Mouse (Mus musculus) G1E (cell line): Measurements from ENCODE around the gene Tax1bp3. TPM values are rescaled to one million over a fixed set of nuclear protein-coding genes. Genes with fewer than 3 reads are reported as not detected.

Experiments
- ATAC-seq: 2 replicates; pipeline ENCODE4 v1.8.0; 2016; ENCODE audit warnings: mild to moderate bottlenecking; ENCODE audit not compliant: insufficient number of reproducible peaks, poor library complexity, low FRiP score, severe bottlenecking; ENCODE audit errors: extremely low read depth
- DNase-seq: peaks from one replicate; pipeline ENCODE4 v3.0.0; 2012; ENCODE audit warnings: low spot score
- H3K27me3 ChIP-seq: 2 replicates; pipeline ENCODE4 v1.6.1; 2012; ENCODE audit warnings: mild to moderate bottlenecking, low read length, inconsistent platforms; ENCODE audit not compliant: insufficient read depth
- H3K36me3 ChIP-seq: replicated peaks from 2 replicates; pipeline ENCODE3; 2012; ENCODE audit warnings: mild to moderate bottlenecking, inconsistent platforms
- H3K4me1 ChIP-seq: 2 replicates; pipeline ENCODE4 v1.6.1; 2012; ENCODE audit warnings: low read depth, low read length, inconsistent platforms, mixed read lengths; ENCODE audit not compliant: insufficient read depth
- H3K4me3 ChIP-seq: 2 replicates; pipeline ENCODE4 v1.5.1; 2012; ENCODE audit warnings: low read depth, mild to moderate bottlenecking, inconsistent platforms, low read length, moderate library complexity, mixed read lengths
- H3K9me3 ChIP-seq: replicated peaks from 2 replicates; pipeline ENCODE4 v1.6.1; 2012; ENCODE audit warnings: inconsistent platforms
- CTCF ChIP-seq: IDR thresholded peaks from 2 replicates; pipeline ENCODE4 v1.5.1; 2012; ENCODE audit warnings: low read depth, low read length, inconsistent platforms, mixed read lengths
- GATA1 ChIP-seq: IDR thresholded peaks from 2 replicates; pipeline ENCODE4 v1.6.1; 2012; ENCODE audit warnings: borderline replicate concordance, low read length, inconsistent platforms, mixed read lengths
- GATA2 ChIP-seq: IDR thresholded peaks from 2 replicates; pipeline ENCODE4 v1.6.1; 2012; ENCODE audit warnings: low read depth, low read length, inconsistent platforms, borderline replicate concordance
- POLR2AphosphoS5 ChIP-seq: IDR thresholded peaks from 2 replicates; pipeline ENCODE4 v1.6.1; 2012; ENCODE audit warnings: low read depth, low read length, inconsistent platforms; ENCODE audit not compliant: insufficient replicate concordance
- TAL1 ChIP-seq: conservative IDR thresholded peaks from 2 replicates; pipeline ENCODE4 v1.6.1; 2012; ENCODE audit warnings: low read depth, low read length, inconsistent platforms, mixed read lengths
- polyA plus RNA-seq: library from polyadenylated mRNA; stranded (reverse); fragments of >175 nt; gene quantifications from 2 replicates; pipeline ENCODE4 v1.2.3, GENCODE M21; 2012
- total RNA-seq, 2 experiments: library from RNA; stranded (forward) in 1 of 2; stranded (reverse) in 1 of 2; fragments of 200-1000 nt in 1 of 2; fragments of >200 nt in 1 of 2; fragmentation: Nextera tagmentation in 1 of 2; gene quantifications; 2 replicates each; pipeline ENCODE4 v1.2.3; 2014 to 2017

The Tax1bp3 gene
- total and polyA plus RNA-seq, 3 experiments: 9.0 to 17.8 (median 9.2) TPM

- H3K4me3 ChIP-seq: no peak within 1 kb of the TSS
- TF ChIP-seq POLR2AphosphoS5: no peak
- TF ChIP-seq GATA2: no peak
- TF ChIP-seq CTCF: no peak
- TF ChIP-seq GATA1: no peak
- no peak for TF ChIP-seq TAL1
- H3K27me3 ChIP-seq: peaks cover 34% of the 10 kb centered on the region
- H3K4me1 ChIP-seq: peaks cover 9% of the 10 kb centered on the region
- ATAC-seq (no peak), DNase-seq (no peak)
- H3K9me3 ChIP-seq: no peaks in the 10 kb centered on the region
- peaks cover 3% of the 10 kb centered on the region for H3K36me3 ChIP-seq
Observed at GRCm38 (mm10) chr11:73159957-73160810, 16.7 kb upstream of the Tax1bp3 start, which contains the start of gene P2rx5. Gene P2rx5, plus strand, starts transcription at chr11:73160421.

GRCm38 (mm10) chr11:73160811-73161200, 16.1 kb upstream of the Tax1bp3 start:
- peaks cover 3% of the 10 kb centered on the region for H3K36me3 ChIP-seq
- ATAC-seq (no peak), DNase-seq (no peak)
- no peaks in the 10 kb centered on the region for H3K9me3 ChIP-seq
- peaks cover 31% of the 10 kb centered on the region for H3K27me3 ChIP-seq
- TF ChIP-seq TAL1 (no peak), GATA1 (no peak), POLR2AphosphoS5 (no peak), GATA2 (no peak), CTCF (no peak)
- peaks cover 13% of the 10 kb centered on the region for H3K4me1 ChIP-seq
- H3K4me3 ChIP-seq: no peak overlapping the region

GRCm38 (mm10) chr11:73161616-73162015, 15.3 kb upstream of the Tax1bp3 start:
- ATAC-seq (no peak), DNase-seq (no peak)
- H3K36me3 ChIP-seq: peaks cover 10% of the 10 kb centered on the region
- peaks cover 30% of the 10 kb centered on the region for H3K27me3 ChIP-seq
- H3K9me3 ChIP-seq: no peaks in the 10 kb centered on the region
- H3K4me3 ChIP-seq: no peak overlapping the region
- peaks cover 18% of the 10 kb centered on the region for H3K4me1 ChIP-seq
- TF ChIP-seq POLR2AphosphoS5: no peak
- TF ChIP-seq GATA1: no peak
- no peak for TF ChIP-seq TAL1
- TF ChIP-seq CTCF: no peak
- no peak for TF ChIP-seq GATA2

GRCm38 (mm10) chr11:73162284-73162683, 14.6 kb upstream of the Tax1bp3 start:
- TF ChIP-seq CTCF (no peak), POLR2AphosphoS5 (no peak), TAL1 (no peak), GATA2 (no peak), GATA1 (no peak)
- ATAC-seq (no peak), DNase-seq (no peak)
- H3K4me3 ChIP-seq: no peak overlapping the region
- peaks cover 25% of the 10 kb centered on the region for H3K27me3 ChIP-seq
- peaks cover 18% of the 10 kb centered on the region for H3K4me1 ChIP-seq
- peaks cover 17% of the 10 kb centered on the region for H3K36me3 ChIP-seq
- no peaks in the 10 kb centered on the region for H3K9me3 ChIP-seq

- ATAC-seq (no peak), DNase-seq (no peak)
- no peaks in the 10 kb centered on the region for H3K9me3 ChIP-seq
- TF ChIP-seq TAL1 (no peak), GATA2 (no peak), CTCF (no peak), POLR2AphosphoS5 (no peak), GATA1 (no peak)
- H3K27me3 ChIP-seq: no peaks in the 10 kb centered on the region
- no peak overlapping the region for H3K4me3 ChIP-seq
- peaks cover 74% of the 10 kb centered on the region for H3K36me3 ChIP-seq
- peaks cover 40% of the 10 kb centered on the region for H3K4me1 ChIP-seq
Observed at GRCm38 (mm10) chr11:73168071-73168470, 8.8 kb upstream of the Tax1bp3 start.

GRCm38 (mm10) chr11:73168576-73168975, 8.3 kb upstream of the Tax1bp3 start:
- H3K4me1 ChIP-seq: peaks cover 43% of the 10 kb centered on the region
- H3K36me3 ChIP-seq: peaks cover 78% of the 10 kb centered on the region
- ATAC-seq (no peak), DNase-seq (no peak)
- H3K4me3 ChIP-seq: no peak overlapping the region
- H3K27me3 ChIP-seq: no peaks in the 10 kb centered on the region
- no peaks in the 10 kb centered on the region for H3K9me3 ChIP-seq
- no peak for TF ChIP-seq GATA1
- no peak for TF ChIP-seq POLR2AphosphoS5
- no peak for TF ChIP-seq GATA2
- no peak for TF ChIP-seq TAL1
- no peak for TF ChIP-seq CTCF
